Mouse (Mus musculus) forelimb bud, embryonic 11.5 days (tissue): Measurements from ENCODE around the gene Shpk.

Experiments used
- DNase-seq: peaks from one replicate; pipeline ENCODE4 v3.0.0-alpha.2; 2012; ENCODE audit warnings: low read depth, low spot score

Gene Shpk

GRCm38 (mm10) chr11:73199879-73200278 is 619 bp downstream of the Shpk start:
- DNase-seq, result no peak

DNA sequence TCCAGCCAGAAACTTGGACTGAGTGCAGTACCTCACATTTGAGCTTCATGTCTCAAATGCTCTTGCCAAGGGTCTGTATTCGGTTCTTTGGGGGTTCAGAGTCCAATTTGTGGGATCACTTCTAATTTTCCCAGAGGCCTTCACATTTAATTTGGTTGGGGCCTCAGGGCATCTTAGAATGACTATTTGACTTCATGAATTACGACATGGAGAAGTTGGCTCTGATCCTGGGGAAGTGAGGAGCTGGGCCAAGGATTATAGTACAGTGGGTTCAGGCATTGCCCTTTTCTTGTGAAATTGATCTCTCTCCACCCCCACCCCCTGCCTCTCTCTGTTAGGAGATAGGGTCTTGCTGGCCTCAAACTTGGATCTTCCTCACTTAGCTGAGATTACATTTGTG is 1.8 kb downstream of the Shpk start:
- no peak for DNase-seq

DNA sequence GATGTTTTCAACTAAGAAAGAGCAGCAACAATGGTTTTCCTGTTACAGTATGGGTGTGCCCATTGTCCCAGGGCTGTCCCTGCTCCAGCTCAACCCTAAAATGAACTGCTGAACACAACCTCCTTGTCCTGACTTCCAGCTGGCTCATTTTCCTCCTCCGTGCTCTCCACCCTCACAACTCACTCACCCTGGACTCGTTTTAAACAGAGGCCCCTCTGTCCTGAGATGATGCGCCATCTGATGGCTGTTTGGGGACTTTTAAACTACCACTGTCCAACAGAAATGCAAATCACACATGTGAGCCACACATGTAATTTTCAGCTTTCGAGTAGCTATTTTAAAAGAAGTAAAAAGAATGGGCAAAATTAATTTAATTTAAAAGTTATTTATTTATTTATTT is 2.3 kb downstream of the Shpk start:
- no peak for DNase-seq

DNA sequence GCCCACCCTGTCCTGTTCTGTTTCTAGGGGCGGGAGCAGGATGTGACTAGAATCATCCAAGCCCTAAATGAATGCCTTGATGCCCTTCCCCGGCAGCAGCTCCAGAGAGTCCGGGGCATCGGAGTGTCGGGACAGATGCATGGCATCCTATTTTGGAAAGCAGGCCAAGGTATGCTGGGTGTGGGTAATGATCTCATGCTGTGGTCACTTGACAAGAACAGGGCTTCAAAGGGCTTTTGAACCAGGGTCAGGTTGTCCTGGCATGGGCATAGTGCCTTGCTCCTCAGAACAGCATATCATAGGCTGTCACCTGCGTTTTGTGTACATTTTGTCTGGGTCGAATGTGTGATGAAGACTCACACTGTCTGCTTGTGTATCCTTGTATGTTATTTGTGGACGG is 4.6 kb downstream of the Shpk start:
- no peak for DNase-seq

GRCm38 (mm10) chr11:73205194-73205593 is 5.9 kb downstream of the Shpk start:
- DNase-seq, result no peak

DNA sequence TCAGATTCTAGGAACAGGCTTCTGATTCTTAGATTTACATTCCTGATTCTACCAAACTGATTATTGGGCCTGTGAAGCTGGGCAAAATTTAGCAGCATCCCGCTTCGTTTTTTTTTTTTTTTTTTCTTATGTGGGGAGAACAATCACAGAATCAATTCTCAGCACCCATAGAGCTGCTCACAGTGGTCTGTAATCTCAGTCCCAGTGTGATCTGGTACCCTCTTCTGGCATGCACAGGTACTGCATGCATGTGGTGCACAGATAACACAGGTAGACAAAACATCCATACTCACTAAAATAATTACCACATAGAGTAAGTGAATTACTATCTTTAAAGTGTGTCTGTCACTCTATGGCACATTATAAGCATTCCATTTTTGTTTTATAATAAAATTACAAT is 8.4 kb downstream of the Shpk start:
- no peak for DNase-seq

DNA sequence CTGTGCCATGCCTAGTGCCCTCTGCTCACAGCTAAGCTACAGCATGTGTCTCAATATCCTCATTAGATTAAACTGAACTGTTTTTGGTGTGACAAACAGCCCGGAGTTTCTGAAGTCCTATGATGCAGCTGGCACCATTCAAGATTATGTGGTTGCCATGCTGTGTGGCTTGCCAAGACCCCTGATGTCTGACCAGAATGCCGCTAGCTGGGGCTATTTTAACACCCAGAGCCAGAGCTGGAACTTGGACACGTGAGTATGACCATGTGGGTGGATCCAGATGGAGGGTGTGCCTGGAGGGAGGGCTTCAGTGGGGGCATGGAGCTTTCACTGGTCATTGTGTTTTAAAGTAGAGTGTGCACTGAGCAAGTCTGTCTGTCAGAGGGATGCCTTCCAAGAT is 14.7 kb downstream of the Shpk start:
- DNase-seq, result no peak

GRCm38 (mm10) chr11:73219671-73220070 is 20.4 kb downstream of the Shpk start:
- no peak for DNase-seq

DNA sequence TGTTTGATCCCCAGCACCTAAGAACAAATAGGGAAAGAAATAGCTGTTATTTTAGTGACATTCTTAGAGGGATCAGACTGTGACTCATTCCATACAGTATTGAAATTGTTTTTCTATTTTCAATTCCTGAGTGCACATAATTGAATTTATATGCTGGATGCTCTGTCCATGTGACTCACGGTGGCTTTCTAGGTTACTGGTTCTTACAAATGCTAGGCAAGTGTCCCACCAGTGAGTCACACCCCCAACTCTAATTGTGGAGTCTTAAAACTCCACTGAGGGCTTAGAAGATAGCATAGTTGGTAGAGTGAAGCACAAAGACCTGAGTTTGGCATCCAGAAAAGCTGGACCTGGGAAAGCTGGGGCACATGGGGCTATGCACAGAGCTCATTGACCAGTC is 21.4 kb downstream of the Shpk start:
- DNase-seq, result no peak

- no peak for DNase-seq
These were observed 23.6 kb downstream of the Shpk start for GRCm38 (mm10) chr11:73222846-73223245.

DNA sequence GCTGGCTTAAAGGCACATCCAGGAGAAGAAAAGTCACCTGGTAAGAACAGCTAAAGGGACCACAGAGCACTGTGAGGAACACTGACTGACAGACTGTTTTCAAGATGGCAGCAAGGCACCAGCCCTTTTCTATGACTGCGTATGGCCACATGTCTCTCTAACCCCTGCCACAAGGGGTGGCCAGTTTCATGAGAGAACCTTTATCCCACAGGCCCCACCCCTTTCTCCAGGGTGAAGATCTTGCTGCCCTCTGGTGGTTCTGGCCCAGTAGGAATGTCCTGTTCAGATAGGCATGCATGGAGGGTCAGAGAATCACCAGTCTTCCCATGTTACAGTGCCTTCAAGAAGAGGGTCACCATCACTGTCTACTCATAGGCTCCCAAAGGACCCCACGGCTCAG is 24.7 kb downstream of the Shpk start:
- no peak for DNase-seq

- DNase-seq, result no peak
These were observed 26.6 kb downstream of the Shpk start for GRCm38 (mm10) chr11:73225856-73226255.

DNA sequence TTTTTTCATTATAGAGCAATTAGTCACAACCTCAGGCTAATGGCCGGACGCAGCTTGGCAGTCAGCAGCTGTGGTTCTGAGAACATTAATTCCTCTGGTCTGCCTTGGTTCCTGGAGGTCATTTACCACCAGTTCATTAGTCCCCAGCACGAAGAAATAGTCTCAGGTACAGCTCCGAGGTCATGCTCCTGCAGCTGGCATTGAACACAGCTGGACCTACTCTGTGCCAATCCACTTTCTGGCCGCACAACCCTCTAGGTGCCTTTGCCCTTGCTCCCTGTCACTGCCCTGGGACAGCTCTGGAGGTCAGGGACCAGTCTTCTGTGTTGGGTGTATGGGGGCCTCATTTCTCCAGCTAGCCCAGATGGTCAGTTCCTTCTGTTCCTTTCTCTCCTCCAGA is 29.6 kb downstream of the Shpk start:
- no peak for DNase-seq

GRCm38 (mm10) chr11:73230081-73230480 is 30.8 kb downstream of the Shpk start:
- DNase-seq, result no peak

- DNase-seq, result no peak
These were observed 33.3 kb downstream of the Shpk start for GRCm38 (mm10) chr11:73232513-73232912.

DNA sequence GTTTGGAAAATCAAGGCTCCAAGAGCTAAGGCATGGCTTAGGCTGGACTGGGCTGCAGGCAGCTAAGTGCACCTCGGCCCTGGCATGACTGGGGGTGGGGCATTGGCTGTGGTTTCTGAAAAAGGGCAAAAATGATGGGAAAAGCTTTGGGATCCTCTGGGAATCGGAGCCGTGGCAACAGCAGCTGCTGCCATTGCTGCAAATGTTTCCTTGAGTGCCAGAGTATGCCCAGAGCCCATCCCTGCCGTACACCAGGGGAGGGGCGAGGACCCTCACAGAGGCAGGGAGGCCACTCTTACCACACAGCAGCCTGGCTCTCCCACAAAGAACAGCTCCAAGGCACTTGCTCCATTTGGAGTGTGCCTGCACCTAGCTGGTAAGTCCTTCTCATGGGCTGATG is 34.7 kb downstream of the Shpk start, which contains the start of gene Trpv1:
Gene Trpv1 (plus strand): TSS at position 301 of the 400 bp plus-strand sequence.
- DNase-seq, result no peak

DNA sequence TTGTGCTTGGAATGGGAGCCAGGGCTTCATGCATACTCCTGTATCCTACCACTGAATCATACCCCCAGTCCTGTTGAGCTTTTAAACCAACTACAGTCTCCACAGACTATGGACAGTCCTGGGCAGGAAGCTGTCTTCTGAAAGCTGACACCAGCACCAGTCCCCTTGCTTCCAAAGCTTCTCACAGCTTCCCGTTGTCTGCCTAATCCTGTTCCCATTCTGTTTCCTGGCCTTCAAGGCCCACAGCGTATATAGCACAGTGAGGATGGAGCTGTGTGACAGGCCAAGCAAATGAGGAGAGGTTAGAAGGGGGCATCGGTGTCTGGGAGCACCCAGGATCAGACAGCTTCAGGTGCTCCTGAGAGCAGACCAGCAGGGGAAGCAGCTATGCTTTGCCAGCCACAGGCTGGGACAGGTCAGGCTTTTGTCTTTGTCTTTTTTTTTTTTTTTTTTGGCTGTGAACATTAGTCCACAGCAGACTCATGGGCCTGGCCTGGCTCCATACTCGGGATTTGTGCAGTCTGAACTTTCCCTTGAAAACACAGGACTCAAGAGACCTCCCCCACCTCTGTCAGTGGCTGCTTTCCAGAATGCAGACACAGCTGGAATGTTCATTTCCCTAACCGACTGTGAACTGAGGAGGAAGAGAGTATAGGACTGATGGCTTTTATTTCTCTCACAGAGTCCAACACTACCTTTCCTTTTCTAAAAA is 36.9 kb downstream of the Shpk start:
- no peak for DNase-seq

GRCm38 (mm10) chr11:73236731-73237130 is 37.5 kb downstream of the Shpk start:
- no peak for DNase-seq

DNA sequence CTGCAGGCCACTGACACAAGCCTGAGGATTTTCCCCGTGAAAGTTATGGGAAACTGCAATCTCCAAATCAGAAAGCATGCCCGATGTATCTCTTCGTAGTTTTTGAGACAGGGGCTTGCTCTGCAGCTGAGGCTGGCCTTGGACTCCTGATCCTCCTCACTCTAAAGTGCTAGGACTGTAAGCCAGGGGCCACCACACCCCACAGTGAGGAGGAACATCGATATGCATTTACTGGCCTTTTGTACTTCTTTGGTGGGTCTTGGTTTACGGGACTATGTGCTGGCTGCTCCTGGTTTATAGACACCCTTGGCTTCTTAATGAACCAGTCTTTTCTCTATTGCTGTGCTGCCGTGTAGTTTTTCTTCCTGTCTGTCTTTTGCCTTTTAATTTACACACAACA is 42.9 kb downstream of the Shpk start:
- no peak for DNase-seq

GRCm38 (mm10) chr11:73242777-73243176 is 43.5 kb downstream of the Shpk start:
- DNase-seq, result no peak

- DNase-seq, result no peak
These were observed 58.2 kb downstream of the Shpk start for GRCm38 (mm10) chr11:73257362-73257945.

GRCm38 (mm10) chr11:73258664-73259063 is 59.4 kb downstream of the Shpk start:
- no peak for DNase-seq

DNA sequence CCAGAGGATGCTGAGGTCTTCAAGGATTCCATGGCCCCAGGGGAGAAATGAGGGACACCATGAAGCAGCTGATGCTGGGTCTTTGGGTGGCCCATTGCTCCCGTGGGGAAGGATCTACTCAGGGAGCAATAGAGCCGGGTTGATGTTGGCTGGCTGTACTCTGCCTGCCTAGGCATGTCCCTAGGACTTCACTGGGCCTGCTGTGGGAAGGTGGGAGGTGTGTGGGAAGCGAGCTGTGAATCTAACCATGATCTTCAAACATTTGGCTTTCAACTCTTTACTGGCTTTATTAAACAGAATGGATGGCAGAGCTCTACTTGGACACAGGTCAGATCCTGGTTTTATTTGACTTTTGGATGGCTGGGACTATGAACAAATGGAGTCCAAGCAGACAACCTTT is 61.2 kb downstream of the Shpk start:
- no peak for DNase-seq

- DNase-seq, result no peak
These were observed 62.1 kb downstream of the Shpk start for GRCm38 (mm10) chr11:73261385-73261784.
